Mouse (Mus musculus) macrophage (primary cell): ENCODE measurements around the gene Clic6. TPM values are rescaled to one million over a fixed set of nuclear protein-coding genes. Genes with fewer than 3 reads are reported as not detected.

Experiments
- H3K27ac ChIP-seq: fragments of 350-480 bp; formaldehyde crosslinking; 2 replicates; pipeline ENCODE4 v1.9.0; 2021
- H3K36me3 ChIP-seq: fragments of 350-480 bp; formaldehyde crosslinking; 2 replicates; pipeline ENCODE4 v1.9.0; 2021; ENCODE audit errors: inconsistent target
- H3K4me3 ChIP-seq: fragments of 350-480 bp; formaldehyde crosslinking; 2 replicates; pipeline ENCODE4 v1.9.0; 2021; ENCODE audit errors: inconsistent target
- H3K79me2 ChIP-seq: fragments of 350-480 bp; formaldehyde crosslinking; 2 replicates; pipeline ENCODE4 v1.9.0; 2021; ENCODE audit errors: inconsistent target
- WGBS: methylation state at CpG from one replicate; pipeline ENCODE4 v1.1.7; 2026; ENCODE audit warnings: inconsistent platforms; ENCODE audit not compliant: missing documents; 5-methylcytosine and 5-hydroxymethylcytosine counted together
- polyA plus RNA-seq: library from polyadenylated mRNA; stranded (reverse); fragments of 250-400 nt; gene quantifications from 3 replicates; pipeline ENCODE4 v1.2.4, GENCODE M21; 2018; ENCODE audit warnings: inconsistent platforms

Clic6 gene
- polyA plus RNA-seq, 1 experiment from 2014 or later = not detected

- whole genome bisulfite sequencing = 94% methylated on average over 9 of the region's 9 CpGs
- Histone ChIP-seq H3K27ac (no peak overlapping the region), H3K4me3 (no peak overlapping the region), H3K36me3 (no peaks in the 10 kb centered on the region), H3K79me2 (no peaks in the 10 kb centered on the region)
These were observed 91.8 kb downstream of the Clic6 start for GRCm38 (mm10) chr16:92577381-92577780.

DNA sequence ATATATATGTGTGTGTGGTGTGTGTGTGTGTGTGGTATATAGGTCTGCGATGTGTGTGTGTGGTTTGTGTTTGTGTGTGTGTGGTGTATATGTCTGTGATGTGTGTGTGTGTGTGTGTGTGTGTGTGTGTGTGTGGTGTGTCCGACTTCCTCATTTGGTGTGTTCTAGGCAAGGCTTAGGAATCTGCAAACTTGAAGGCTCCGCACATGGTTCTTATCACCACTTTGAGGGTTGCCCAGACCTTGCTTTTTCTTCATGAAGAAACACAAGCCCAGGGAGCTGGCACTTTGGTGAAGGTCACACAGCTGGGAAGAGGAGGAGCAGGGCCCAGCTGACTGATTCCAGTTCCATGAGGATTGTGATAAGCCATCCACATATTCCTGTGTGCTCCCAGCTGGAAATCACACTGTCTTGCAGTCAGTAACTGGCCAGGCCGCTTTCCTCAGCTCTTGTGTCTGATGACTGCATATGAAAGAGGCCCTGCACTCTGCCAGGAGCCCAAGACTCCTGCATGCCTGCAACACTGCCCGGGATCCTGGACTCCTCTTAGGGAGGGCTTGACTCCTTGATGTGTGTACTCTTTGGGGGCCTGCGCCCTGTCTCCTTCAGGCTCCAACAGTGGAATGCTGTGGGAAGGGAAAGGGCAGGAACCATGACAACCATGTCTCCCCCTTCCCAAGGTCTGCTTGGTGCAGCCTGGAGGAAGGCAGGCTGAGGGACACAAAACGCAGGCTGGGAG is 93.5 kb downstream of the Clic6 start:
- WGBS = 89% methylated on average over 7 of the region's 7 CpGs
- H3K4me3 ChIP-seq = no peak overlapping the region
- no peak overlapping the region for H3K27ac ChIP-seq
- H3K79me2 ChIP-seq = no peaks in the 10 kb centered on the region
- no peaks in the 10 kb centered on the region for H3K36me3 ChIP-seq

DNA sequence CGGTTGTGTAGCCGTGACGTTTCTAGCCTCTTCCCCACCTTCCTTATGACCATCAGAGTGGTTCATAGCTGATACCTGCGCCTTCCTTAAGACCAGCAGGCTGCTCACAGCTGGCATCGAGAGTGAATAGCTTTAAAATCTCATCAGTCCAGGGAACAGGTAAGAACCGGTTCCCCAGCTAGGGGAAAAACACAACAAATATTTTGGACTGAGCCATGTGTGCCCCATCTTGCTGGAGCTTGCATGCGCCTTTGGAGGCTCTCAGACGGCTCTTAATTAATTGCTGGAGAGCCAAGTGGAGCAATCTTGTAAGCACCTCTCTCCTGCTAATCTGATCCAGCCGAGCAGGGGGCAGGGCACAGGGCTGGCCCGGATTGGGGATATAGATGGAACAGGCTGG is 95.4 kb downstream of the Clic6 start:
- Histone ChIP-seq H3K79me2 (no peaks in the 10 kb centered on the region), H3K4me3 (no peak overlapping the region), H3K27ac (no peak overlapping the region), H3K36me3 (no peaks in the 10 kb centered on the region)
- 96% methylated on average over 10 of the region's 10 CpGs for WGBS

DNA sequence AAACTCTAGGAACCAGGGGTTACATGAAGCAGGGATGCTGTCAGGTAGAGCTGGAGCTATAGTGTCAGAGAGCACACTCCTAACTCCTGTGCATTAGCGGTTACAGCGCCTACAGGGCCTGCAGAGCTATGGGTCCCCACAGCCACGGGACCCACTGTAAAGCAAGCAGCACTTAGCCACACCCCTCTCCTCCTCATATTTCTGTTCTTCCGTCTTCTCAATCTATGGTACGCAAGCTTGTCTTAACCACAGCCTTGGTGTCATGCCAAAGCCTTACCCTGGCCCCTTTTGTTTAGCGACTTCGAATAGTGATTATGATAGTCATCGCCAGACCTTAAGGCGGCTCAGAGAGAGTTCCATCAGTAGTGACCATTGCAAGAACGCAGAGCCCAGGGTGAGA is 96.2 kb downstream of the Clic6 start:
- 49% methylated on average over 10 of the region's 10 CpGs for WGBS
- Histone ChIP-seq H3K4me3 (no peak overlapping the region), H3K79me2 (no peaks in the 10 kb centered on the region), H3K27ac (no peak overlapping the region), H3K36me3 (no peaks in the 10 kb centered on the region)

DNA sequence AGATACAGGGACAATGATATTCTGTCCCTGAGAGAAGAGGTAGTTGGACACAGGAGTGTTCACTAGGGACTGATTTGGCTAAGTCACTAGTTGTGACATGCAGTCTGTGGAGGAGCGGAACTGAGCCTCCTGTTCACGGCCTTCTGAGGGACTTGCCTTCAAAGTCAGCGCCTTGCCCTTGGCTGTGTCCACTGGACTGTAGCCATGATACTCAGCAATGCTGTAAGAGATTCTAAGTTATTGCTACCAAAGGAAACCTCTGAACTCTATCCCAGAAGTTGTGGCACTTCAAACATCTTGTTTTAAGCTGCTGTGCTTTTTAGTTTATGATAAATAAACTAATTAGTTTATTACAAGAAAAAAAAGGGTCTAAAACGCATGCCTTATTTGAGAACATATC is 102.3 kb downstream of the Clic6 start:
- 93% methylated on average over 4 of the region's 4 CpGs for WGBS

More for the DNA sequence above, 102.3 kb downstream of the Clic6 start:
- Histone ChIP-seq H3K36me3 (no peaks in the 10 kb centered on the region), H3K79me2 (no peaks in the 10 kb centered on the region), H3K27ac (no peak overlapping the region), H3K4me3 (no peak overlapping the region)

Other genes with a start within 250 kb of the Clic6 start
- gene Kcne2, start 193.3 kb upstream of the Clic6 start, polyA plus RNA-seq = not detected in 3 replicates
- 41.5 to 76.0 TPM (median 45.7 TPM) in 3 replicates for gene Smim11, start 184.4 kb upstream of the Clic6 start, polyA plus RNA-seq
- not detected in 3 replicates for gene Fam243, start 164.3 kb upstream of the Clic6 start, polyA plus RNA-seq
- not detected in 3 replicates for gene Kcne1, start 126.3 kb upstream of the Clic6 start, polyA plus RNA-seq
- gene Rcan1, start 14.9 kb upstream of the Clic6 start, polyA plus RNA-seq = 27.6 to 35.2 TPM (median 30.7 TPM) in 3 replicates